Mouse (Mus musculus): Measurements from ENCODE around the gene Rgs9. TPM values are rescaled to one million over a fixed set of nuclear protein-coding genes. Genes with fewer than 3 reads are reported as not detected.

Rgs9 gene
- polyA plus RNA-seq, 1 experiment from 2014 or later, result 0.10 TPM

GRCm38 (mm10) chr11:109258941-109259910 is 38.7 kb downstream of the Rgs9 start:
- Histone ChIP-seq H3K36me3 (no peaks in the 10 kb centered on the region), H3K9me3 (replicated peaks) (peaks cover 6% of the 10 kb centered on the region), H3K27me3 (replicated peaks) (no peaks in the 10 kb centered on the region), H3K4me2 (no peak overlapping the region), H3K4me1 (no peaks in the 10 kb centered on the region), H3K4me3 (no peak overlapping the region), H3K27ac (no peak overlapping the region), H3K9ac (no peak overlapping the region)
- WGBS (ENCODE audit: insufficient replicate concordance), result 71% methylated on average over 32 of the region's 32 CpGs
- no peak for ATAC-seq

- Histone ChIP-seq H3K27me3 (replicated peaks) (0 out of 2 replicates have a peak, but pooled peaks cover 2% of the 10 kb centered on the region), H3K4me2 (no peak overlapping the region), H3K9me3 (replicated peaks) (peaks cover 6% of the 10 kb centered on the region), H3K4me3 (no peak overlapping the region), H3K9ac (no peak overlapping the region), H3K27ac (no peak overlapping the region), H3K4me1 (no peaks in the 10 kb centered on the region), H3K36me3 (no peaks in the 10 kb centered on the region)
- WGBS (ENCODE audit: insufficient replicate concordance), result 64% methylated on average over 2 of the region's 2 CpGs
- no peak for ATAC-seq
Observed at GRCm38 (mm10) chr11:109257824-109258223, 40.1 kb downstream of the Rgs9 start.

GRCm38 (mm10) chr11:109255022-109255421 is 42.9 kb downstream of the Rgs9 start:
- 0 out of 2 replicates have a peak, but pooled peaks cover 7% of the 10 kb centered on the region for H3K27me3 ChIP-seq (replicated peaks)
- 61% methylated on average over 4 of the region's 4 CpGs for WGBS (ENCODE audit: insufficient replicate concordance)
- no peak for ATAC-seq
- H3K27ac ChIP-seq, result no peak overlapping the region
- H3K36me3 ChIP-seq, result no peaks in the 10 kb centered on the region
- H3K4me2 ChIP-seq, result no peak overlapping the region
- no peak overlapping the region for H3K9ac ChIP-seq
- no peaks in the 10 kb centered on the region for H3K4me1 ChIP-seq
- no peaks in the 10 kb centered on the region for H3K9me3 ChIP-seq (replicated peaks)
- H3K4me3 ChIP-seq, result no peak overlapping the region

GRCm38 (mm10) chr11:109252483-109252882 is 45.4 kb downstream of the Rgs9 start:
- H3K4me1 ChIP-seq, result no peaks in the 10 kb centered on the region
- 40% methylated on average over 5 of the region's 5 CpGs for WGBS (ENCODE audit: insufficient replicate concordance)
- no peak overlapping the region for H3K4me3 ChIP-seq
- H3K27me3 ChIP-seq (replicated peaks), result 0 out of 2 replicates have a peak, but pooled peaks cover 7% of the 10 kb centered on the region
- no peak for ATAC-seq
- no peaks in the 10 kb centered on the region for H3K9me3 ChIP-seq (replicated peaks)
- H3K36me3 ChIP-seq, result no peaks in the 10 kb centered on the region
- H3K9ac ChIP-seq, result no peak overlapping the region
- no peak overlapping the region for H3K27ac ChIP-seq
- H3K4me2 ChIP-seq, result no peak overlapping the region

GRCm38 (mm10) chr11:109250566-109250965 is 47.4 kb downstream of the Rgs9 start:
- WGBS (ENCODE audit: insufficient replicate concordance), result 81% methylated on average over 4 of the region's 4 CpGs

GRCm38 (mm10) chr11:109246920-109247319 is 51.0 kb downstream of the Rgs9 start:
- H3K27ac ChIP-seq, result no peak overlapping the region
- no peaks in the 10 kb centered on the region for H3K36me3 ChIP-seq
- H3K27me3 ChIP-seq (replicated peaks), result peaks cover 11% of the 10 kb centered on the region; the same call in 1 of the 2 replicates
- H3K4me1 ChIP-seq, result no peaks in the 10 kb centered on the region
- ATAC-seq, result no peak
- H3K9ac ChIP-seq, result no peak overlapping the region
- no peak overlapping the region for H3K4me2 ChIP-seq
- 15% methylated on average over 3 of the region's 3 CpGs for WGBS (ENCODE audit: insufficient replicate concordance)
- H3K4me3 ChIP-seq, result no peak overlapping the region
- no peaks in the 10 kb centered on the region for H3K9me3 ChIP-seq (replicated peaks)

More at GRCm38 (mm10) chr11:109250566-109250965, 47.4 kb downstream of the Rgs9 start:
- no peaks in the 10 kb centered on the region for H3K9me3 ChIP-seq (replicated peaks)
- H3K36me3 ChIP-seq, result no peaks in the 10 kb centered on the region
- H3K9ac ChIP-seq, result no peak overlapping the region
- H3K4me3 ChIP-seq, result no peak overlapping the region
- no peak overlapping the region for H3K4me2 ChIP-seq
- no peak for ATAC-seq
- no peak overlapping the region for H3K27ac ChIP-seq
- H3K4me1 ChIP-seq, result no peaks in the 10 kb centered on the region
- peaks cover 9% of the 10 kb centered on the region; the same call in 1 of the 2 replicates for H3K27me3 ChIP-seq (replicated peaks)

GRCm38 (mm10) chr11:109244635-109245360 is 53.1 kb downstream of the Rgs9 start:
- H3K27ac ChIP-seq, result no peak overlapping the region
- 25% methylated on average over 23 of the region's 23 CpGs for WGBS (ENCODE audit: insufficient replicate concordance)
- no peak overlapping the region for H3K4me3 ChIP-seq
- no peak overlapping the region for H3K9ac ChIP-seq
- no peaks in the 10 kb centered on the region for H3K36me3 ChIP-seq
- no peak overlapping the region for H3K4me2 ChIP-seq
- H3K9me3 ChIP-seq (replicated peaks), result no peaks in the 10 kb centered on the region
- ATAC-seq, result no peak
- peaks cover 11% of the 10 kb centered on the region; the same call in 1 of the 2 replicates for H3K27me3 ChIP-seq (replicated peaks)
- H3K4me1 ChIP-seq, result no peaks in the 10 kb centered on the region

GRCm38 (mm10) chr11:109240126-109240525 is 57.8 kb downstream of the Rgs9 start:
- H3K9ac ChIP-seq, result no peak overlapping the region
- no peak for ATAC-seq
- H3K9me3 ChIP-seq (replicated peaks), result no peaks in the 10 kb centered on the region
- H3K27me3 ChIP-seq (replicated peaks), result peaks cover 5% of the 10 kb centered on the region; the same call in 1 of the 2 replicates
- no peak overlapping the region for H3K4me2 ChIP-seq
- H3K4me1 ChIP-seq, result no peaks in the 10 kb centered on the region
- no peaks in the 10 kb centered on the region for H3K36me3 ChIP-seq
- WGBS (ENCODE audit: insufficient replicate concordance), result 64% methylated on average over 4 of the region's 4 CpGs
- H3K27ac ChIP-seq, result no peak overlapping the region
- no peak overlapping the region for H3K4me3 ChIP-seq

- Histone ChIP-seq H3K4me2 (no peak overlapping the region), H3K9ac (no peak overlapping the region), H3K36me3 (no peaks in the 10 kb centered on the region), H3K4me1 (no peaks in the 10 kb centered on the region), H3K27ac (no peak overlapping the region), H3K4me3 (no peak overlapping the region), H3K9me3 (replicated peaks) (no peaks in the 10 kb centered on the region), H3K27me3 (replicated peaks) (no peaks in the 10 kb centered on the region)
- WGBS (ENCODE audit: insufficient replicate concordance), result 73% methylated on average over 6 of the region's 6 CpGs
- ATAC-seq, result no peak
Observed at GRCm38 (mm10) chr11:109238671-109239070, 59.3 kb downstream of the Rgs9 start.

- no peak for ATAC-seq
Observed at GRCm38 (mm10) chr11:109237796-109238195, 60.1 kb downstream of the Rgs9 start.

GRCm38 (mm10) chr11:109233627-109234026 is 64.3 kb downstream of the Rgs9 start:
- H3K9ac ChIP-seq, result no peak overlapping the region
- WGBS (ENCODE audit: insufficient replicate concordance), result 48% methylated on average over 3 of the region's 3 CpGs
- H3K4me2 ChIP-seq, result no peak overlapping the region
- no peaks in the 10 kb centered on the region for H3K36me3 ChIP-seq
- H3K9me3 ChIP-seq (replicated peaks), result no peaks in the 10 kb centered on the region
- H3K27ac ChIP-seq, result no peak overlapping the region
- H3K4me1 ChIP-seq, result no peaks in the 10 kb centered on the region
- H3K4me3 ChIP-seq, result no peak overlapping the region
- no peaks in the 10 kb centered on the region for H3K27me3 ChIP-seq (replicated peaks)
- no peak for ATAC-seq

More at GRCm38 (mm10) chr11:109237796-109238195, 60.1 kb downstream of the Rgs9 start:
- Histone ChIP-seq H3K27me3 (replicated peaks) (no peaks in the 10 kb centered on the region), H3K27ac (no peak overlapping the region), H3K9ac (no peak overlapping the region), H3K4me3 (no peak overlapping the region), H3K4me1 (no peaks in the 10 kb centered on the region), H3K36me3 (no peaks in the 10 kb centered on the region), H3K9me3 (replicated peaks) (no peaks in the 10 kb centered on the region), H3K4me2 (no peak overlapping the region)
- WGBS (ENCODE audit: insufficient replicate concordance), result 54% methylated on average over 8 of the region's 8 CpGs

GRCm38 (mm10) chr11:109232811-109233210 is 65.1 kb downstream of the Rgs9 start:
- Histone ChIP-seq H3K9ac (no peak overlapping the region), H3K4me3 (no peak overlapping the region), H3K27ac (no peak overlapping the region), H3K4me2 (no peak overlapping the region), H3K36me3 (no peaks in the 10 kb centered on the region), H3K4me1 (no peaks in the 10 kb centered on the region), H3K9me3 (replicated peaks) (no peaks in the 10 kb centered on the region), H3K27me3 (replicated peaks) (no peaks in the 10 kb centered on the region)
- no peak for ATAC-seq
- 59% methylated on average over 6 of the region's 6 CpGs for WGBS (ENCODE audit: insufficient replicate concordance)

Data from liver, embryonic 12.5 days (tissue).